Mouse (Mus musculus): ENCODE results near the gene Clrn3. TPM values are rescaled to one million over a fixed set of nuclear protein-coding genes. Genes with fewer than 3 reads are reported as not detected.

Gene Clrn3
- total and polyA plus RNA-seq, 3 experiments: not detected

GRCm38 (mm10) chr7:135490500-135490886 lies 38.0 kb downstream of the Clrn3 start:
- Histone ChIP-seq H3K27me3 (ENCODE audit: control insufficient read depth in 1 of 2, insufficient read depth in 2 of 2, low read length in 2 of 2) (no peaks in the 10 kb centered on the region), H3K9me3 (replicated peaks; ENCODE audit: insufficient read depth, low read length) (no peaks in the 10 kb centered on the region), H3K9ac (ENCODE audit: control insufficient read depth, low read depth, low read length, poor library complexity, severe bottlenecking) (no peak overlapping the region), H3K4me3 (ENCODE audit: control insufficient read depth in 1 of 2, insufficient read depth in 1 of 2, low read depth in 2 of 2, low read length in 2 of 2) (no peak overlapping the region), H3K79me2 (ENCODE audit: control insufficient read depth, insufficient read depth, low read length, poor library complexity) (no peaks in the 10 kb centered on the region), H3K27ac (ENCODE audit: control insufficient read depth, low read depth, low read length) (no peak overlapping the region), H3K36me3 (ENCODE audit: control insufficient read depth in 1 of 2, insufficient read depth in 2 of 2, low read length in 2 of 2) (no peaks in the 10 kb centered on the region), H3K4me1 (ENCODE audit: control insufficient read depth in 1 of 2, insufficient read depth in 2 of 2, low read length in 2 of 2) (no peaks in the 10 kb centered on the region)
- DNase-seq (ENCODE audit: low read depth, low spot score): no peak
- TF ChIP-seq MYC (IDR thresholded peaks at IDR 0.05; ENCODE audit: low read depth, low read length) (no peak), MYB (IDR thresholded peaks at IDR 0.05; ENCODE audit: low read depth, low read length) (no peak), SMC3 (IDR thresholded peaks at IDR 0.05; ENCODE audit: low read depth, low read length) (no peak)

- DNase-seq (ENCODE audit: low read depth, low spot score): no peak
- Histone ChIP-seq H3K9ac (ENCODE audit: control insufficient read depth, low read depth, low read length, poor library complexity, severe bottlenecking) (no peak overlapping the region), H3K27me3 (ENCODE audit: control insufficient read depth in 1 of 2, insufficient read depth in 2 of 2, low read length in 2 of 2) (no peaks in the 10 kb centered on the region), H3K4me3 (ENCODE audit: control insufficient read depth in 1 of 2, insufficient read depth in 1 of 2, low read depth in 2 of 2, low read length in 2 of 2) (no peak overlapping the region), H3K79me2 (ENCODE audit: control insufficient read depth, insufficient read depth, low read length, poor library complexity) (no peaks in the 10 kb centered on the region), H3K4me1 (ENCODE audit: control insufficient read depth in 1 of 2, insufficient read depth in 2 of 2, low read length in 2 of 2) (no peaks in the 10 kb centered on the region), H3K27ac (ENCODE audit: control insufficient read depth, low read depth, low read length) (no peak overlapping the region), H3K9me3 (replicated peaks; ENCODE audit: insufficient read depth, low read length) (no peaks in the 10 kb centered on the region), H3K36me3 (ENCODE audit: control insufficient read depth in 1 of 2, insufficient read depth in 2 of 2, low read length in 2 of 2) (no peaks in the 10 kb centered on the region)
- no peak for TF ChIP-seq TBP (IDR thresholded peaks at IDR 0.05; ENCODE audit: low read depth, low read length)
Observed at GRCm38 (mm10) chr7:135489724-135490499, 38.5 kb downstream of the Clrn3 start.

GRCm38 (mm10) chr7:135488214-135488810 lies 40.1 kb downstream of the Clrn3 start:
- Histone ChIP-seq H3K79me2 (ENCODE audit: control insufficient read depth, insufficient read depth, low read length, poor library complexity) (no peaks in the 10 kb centered on the region), H3K4me3 (ENCODE audit: control insufficient read depth in 1 of 2, insufficient read depth in 1 of 2, low read depth in 2 of 2, low read length in 2 of 2) (no peak overlapping the region), H3K9me3 (replicated peaks; ENCODE audit: insufficient read depth, low read length) (no peaks in the 10 kb centered on the region), H3K4me1 (ENCODE audit: control insufficient read depth in 1 of 2, insufficient read depth in 2 of 2, low read length in 2 of 2) (no peaks in the 10 kb centered on the region), H3K9ac (ENCODE audit: control insufficient read depth, low read depth, low read length, poor library complexity, severe bottlenecking) (no peak overlapping the region), H3K36me3 (ENCODE audit: control insufficient read depth in 1 of 2, insufficient read depth in 2 of 2, low read length in 2 of 2) (no peaks in the 10 kb centered on the region), H3K27me3 (ENCODE audit: control insufficient read depth in 1 of 2, insufficient read depth in 2 of 2, low read length in 2 of 2) (no peaks in the 10 kb centered on the region), H3K27ac (ENCODE audit: control insufficient read depth, low read depth, low read length) (no peak overlapping the region)
- no peak for TF ChIP-seq HCFC1 (IDR thresholded peaks at IDR 0.05; ENCODE audit: low read depth, low read length)
- TF ChIP-seq ZC3H11A (IDR thresholded peaks at IDR 0.05; ENCODE audit: low read depth, low read length): peak; percentile 68
- TF ChIP-seq SMC3 (IDR thresholded peaks at IDR 0.05; ENCODE audit: low read depth, low read length): peak; percentile 95
- 0 out of 2 replicates have a peak, but pooled peaks have one; percentile 23 for TF ChIP-seq MAZ (IDR thresholded peaks at IDR 0.05; ENCODE audit: low read depth, low read length)
- no peak for TF ChIP-seq POLR2AphosphoS2 (IDR thresholded peaks at IDR 0.05; ENCODE audit: low read length)
- peak; percentile 84 to 89 (median 88) for TF ChIP-seq CTCF (IDR thresholded peaks at IDR 0.05 in 2 of 3, conservative IDR thresholded peaks at IDR 0.05 in 1 of 3; ENCODE audit: control insufficient read depth in 1 of 3, insufficient read depth in 1 of 3, low read depth in 2 of 3, low read length in 3 of 3, poor library complexity in 1 of 3, severe bottlenecking in 1 of 3)
- TF ChIP-seq ETS1 (IDR thresholded peaks at IDR 0.05; ENCODE audit: low read depth, low read length): no peak
- TF ChIP-seq RAD21 (IDR thresholded peaks at IDR 0.05; ENCODE audit: low read depth, low read length): peak; percentile 62
- no peak for TF ChIP-seq POLR2AphosphoS5 (IDR thresholded peaks at IDR 0.05; ENCODE audit: borderline replicate concordance, low read depth, low read length)
- TF ChIP-seq KAT2A (conservative IDR thresholded peaks at IDR 0.05; ENCODE audit: low read depth, low read length): no peak
- peak; percentile 52 for DNase-seq (ENCODE audit: low read depth, low spot score)

Data from MEL (cell line).